Mouse (Mus musculus): ENCODE results near the gene 1700029F12Rik. TPM values are rescaled to one million over a fixed set of nuclear protein-coding genes. Genes with fewer than 3 reads are reported as not detected.

1700029F12Rik gene
- not detected in 2 replicates for polyA plus RNA-seq (2012; rRNA removed)

DNA sequence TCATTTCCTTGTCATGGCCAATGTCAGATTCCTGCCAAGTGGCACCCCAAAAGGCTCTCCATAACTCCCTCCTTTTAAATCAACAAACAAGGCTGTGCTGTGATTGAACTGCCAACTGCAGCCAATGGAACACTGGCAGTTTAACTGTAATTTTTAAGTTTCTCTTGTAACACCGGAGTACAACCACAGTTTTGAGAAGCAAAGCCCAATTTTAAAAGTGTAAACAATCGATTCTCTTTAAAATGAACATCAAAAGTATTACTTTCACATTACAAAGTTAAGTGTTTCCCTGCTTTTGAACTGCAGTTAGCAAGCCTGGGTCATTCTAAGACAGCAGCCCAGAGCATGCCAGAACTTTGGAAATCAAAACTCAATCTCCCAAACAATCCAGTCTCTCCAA lies at the start of gene 1700029F12Rik:
TSS of gene 1700029F12Rik (minus strand) at position 101 of the 400 bp plus-strand sequence.

DNA sequence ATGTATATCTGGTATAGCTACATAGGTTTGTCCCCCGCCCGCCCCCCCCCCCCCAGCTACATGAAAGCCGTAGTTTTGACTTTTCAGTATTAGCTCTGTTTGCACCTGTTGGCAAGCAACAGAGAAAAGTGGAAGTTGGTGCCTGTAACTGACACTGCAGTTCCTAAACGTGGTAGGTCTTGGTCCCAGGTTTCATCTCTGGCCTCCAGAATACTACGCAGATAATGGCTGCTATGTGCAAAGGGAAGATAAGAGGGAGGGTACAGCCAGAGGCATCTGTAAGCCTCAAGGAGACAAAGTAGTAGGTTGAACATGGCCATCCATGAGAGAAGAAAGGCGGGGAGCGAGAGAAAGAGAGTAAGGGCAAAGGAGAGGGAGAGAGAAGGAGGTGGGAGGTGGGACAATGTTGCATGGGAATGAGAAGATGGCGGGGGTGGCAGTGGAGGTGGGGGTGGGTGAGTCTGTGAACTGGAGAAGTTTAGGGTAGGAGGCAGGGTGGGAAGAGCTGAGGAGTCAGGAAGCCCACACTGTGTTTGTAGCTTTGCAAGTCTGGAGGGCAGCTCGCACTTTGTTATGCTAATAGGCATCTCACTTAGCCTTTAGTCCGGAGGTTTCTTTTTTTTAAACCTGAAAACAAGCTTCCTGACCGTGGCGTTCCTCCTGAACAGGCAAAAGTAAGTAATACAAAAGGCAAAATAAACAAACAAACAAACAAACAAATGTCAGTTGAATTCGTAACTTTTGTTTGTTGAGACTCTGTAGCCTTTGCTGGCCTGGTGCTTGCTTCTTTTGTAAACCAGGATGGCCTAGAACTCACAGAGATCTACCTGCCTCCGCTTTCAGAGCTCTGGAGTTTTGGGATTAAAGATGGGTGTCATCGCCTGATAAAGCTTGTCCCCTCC lies 32.7 kb upstream of the 1700029F12Rik start, which contains the start of gene Fam169a:
TSS of gene Fam169a (plus strand) at position 638 of the 902 bp plus-strand sequence.

Other genes starting within 250 kb of the 1700029F12Rik start
- gene Gcnt4, start 109.7 kb downstream of the 1700029F12Rik start, polyA plus RNA-seq (2012; rRNA removed), result 0.76 and 0.99 TPM in 2 replicates
- gene Fam169a, start 32.9 kb upstream of the 1700029F12Rik start, polyA plus RNA-seq (2012; rRNA removed), result 1.2 and 1.3 TPM in 2 replicates
- gene Gm6169, start 64.9 kb upstream of the 1700029F12Rik start, polyA plus RNA-seq (2012; rRNA removed), result 0.25 and 0.52 TPM in 2 replicates
- gene Gfm2, start 103.6 kb upstream of the 1700029F12Rik start, polyA plus RNA-seq (2012; rRNA removed), result 12.3 and 14.3 TPM in 2 replicates
- 42.5 and 48.9 TPM in 2 replicates for gene Nsa2, start 103.6 kb upstream of the 1700029F12Rik start, polyA plus RNA-seq (2012; rRNA removed)
- gene Hexb, start 164.0 kb upstream of the 1700029F12Rik start, polyA plus RNA-seq (2012; rRNA removed), result 11.8 and 14.3 TPM in 2 replicates
- 1.6 and 1.9 TPM in 2 replicates for gene Enc1, start 206.7 kb upstream of the 1700029F12Rik start, polyA plus RNA-seq (2012; rRNA removed)

Measured in liver, embryonic 14 days (tissue).